Mouse (Mus musculus): ENCODE results near the gene Sdhb. TPM values are rescaled to one million over a fixed set of nuclear protein-coding genes. Genes with fewer than 3 reads are reported as not detected.
A peak's percentile ranks its signal among the peaks of the same experiment; 100 is the strongest.

Sdhb gene
- polyA plus RNA-seq (2014; fragmentation: Nextera tagmentation; extraction: Ambion mirVana): 457 and 488 TPM in 2 replicates

GRCm38 (mm10) chr4:140960781-140961466, at the start of gene Sdhb:
Gene Sdhb (plus strand): TSS chr4:140961203.
- Histone ChIP-seq H3K9me3 (ENCODE audit: control insufficient read depth, low read length) (no peaks in the 10 kb centered on the region), H3K4me2 (ENCODE audit: low read length) (peak within 1 kb of the TSS; percentile 95), H3K4me1 (replicated peaks; ENCODE audit: control insufficient read depth, insufficient read depth, low read length) (peaks cover 22% of the 10 kb centered on the region), H3K27ac (ENCODE audit: low read depth) (peak within 1 kb of the TSS; percentile 77), H3K9ac (ENCODE audit: low read length) (peak within 1 kb of the TSS; percentile 75), H3K4me3 (ENCODE audit: low read depth, low read length) (peak within 1 kb of the TSS; percentile 70), H3K27me3 (replicated peaks; ENCODE audit: control insufficient read depth, insufficient read depth, low read length) (peaks cover 4% of the 10 kb centered on the region; the same call in 1 of the 2 replicates), H3K36me3 (ENCODE audit: control insufficient read depth, insufficient read depth, low read length) (peaks cover 6% of the 10 kb centered on the region; the same call in 1 of the 2 replicates)
- 3% methylated on average over 37 of the region's 37 CpGs for WGBS
- peak; percentile 94 for DNase-seq (ENCODE audit: low spot score)
- ATAC-seq (replicated peaks; ENCODE audit: low FRiP score, low TSS enrichment, low read depth): peak; percentile 97

DNA sequence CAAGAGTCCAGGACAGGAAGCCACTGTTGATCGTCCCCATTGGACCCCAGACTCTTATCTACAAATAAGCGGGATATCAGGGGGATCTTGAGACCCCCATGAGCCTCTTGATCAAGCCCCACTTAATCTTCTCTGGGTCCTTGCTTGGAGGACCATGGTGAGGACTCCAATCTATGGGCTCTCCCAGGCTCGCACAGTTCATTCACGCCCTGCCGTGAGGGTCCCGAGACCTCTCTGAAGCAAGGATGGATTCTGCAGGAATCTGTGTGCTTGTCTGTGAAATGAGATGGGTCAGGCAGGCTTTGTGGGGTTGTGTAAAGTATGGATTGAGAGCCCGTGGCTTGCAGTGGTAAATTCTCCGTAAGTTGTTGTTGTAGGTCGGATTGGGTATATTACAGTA, 49.6 kb upstream of the Sdhb start:
- WGBS: 89% methylated on average over 9 of the region's 9 CpGs
- Histone ChIP-seq H3K36me3 (ENCODE audit: control insufficient read depth, insufficient read depth, low read length) (no peaks in the 10 kb centered on the region), H3K27ac (ENCODE audit: low read depth) (no peak overlapping the region), H3K4me1 (replicated peaks; ENCODE audit: control insufficient read depth, insufficient read depth, low read length) (no peaks in the 10 kb centered on the region), H3K27me3 (replicated peaks; ENCODE audit: control insufficient read depth, insufficient read depth, low read length) (peaks cover 15% of the 10 kb centered on the region), H3K4me2 (ENCODE audit: low read length) (no peak overlapping the region), H3K9me3 (ENCODE audit: control insufficient read depth, low read length) (no peaks in the 10 kb centered on the region), H3K9ac (ENCODE audit: low read length) (no peak overlapping the region), H3K4me3 (ENCODE audit: low read depth, low read length) (no peak overlapping the region)
- DNase-seq (ENCODE audit: low spot score) (peak; percentile 48), ATAC-seq (replicated peaks; ENCODE audit: low FRiP score, low TSS enrichment, low read depth) (no peak)

DNA sequence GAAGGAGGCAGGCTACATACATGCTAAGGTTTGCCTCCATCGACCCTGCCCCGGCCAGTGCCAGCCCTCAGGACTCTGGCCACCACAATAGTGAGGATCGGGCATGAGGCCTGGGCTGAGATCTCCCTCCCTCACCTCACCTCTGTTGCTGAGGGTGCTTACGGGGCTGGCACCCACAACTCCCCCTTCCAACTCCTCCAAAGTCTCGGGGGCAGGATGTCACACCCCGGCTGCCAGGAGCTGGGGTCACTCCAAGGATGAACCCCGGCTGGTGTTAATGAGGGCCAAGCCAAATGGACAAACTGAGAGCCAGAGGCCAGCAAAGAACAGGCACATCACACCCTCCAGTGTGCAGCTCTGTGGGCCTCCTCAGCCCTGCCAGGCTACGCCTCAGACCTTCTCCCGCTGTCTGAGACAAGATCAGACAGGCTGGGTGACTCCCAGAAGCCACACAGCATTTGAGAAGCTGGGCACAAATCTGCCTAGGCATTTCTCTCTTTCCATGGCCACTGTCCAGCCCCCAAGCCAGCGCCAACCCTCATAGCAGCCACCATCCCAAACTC, 48.7 kb upstream of the Sdhb start:
- WGBS: 83% methylated on average over 10 of the region's 10 CpGs
- no peak overlapping the region for H3K4me2 ChIP-seq (ENCODE audit: low read length)
- H3K9ac ChIP-seq (ENCODE audit: low read length): no peak overlapping the region
- H3K27me3 ChIP-seq (replicated peaks; ENCODE audit: control insufficient read depth, insufficient read depth, low read length): peaks cover 10% of the 10 kb centered on the region
- no peak overlapping the region for H3K27ac ChIP-seq (ENCODE audit: low read depth)
- DNase-seq (ENCODE audit: low spot score) (peak; percentile 39), ATAC-seq (replicated peaks; ENCODE audit: low FRiP score, low TSS enrichment, low read depth) (no peak)
- no peak overlapping the region for H3K4me3 ChIP-seq (ENCODE audit: low read depth, low read length)
- H3K36me3 ChIP-seq (ENCODE audit: control insufficient read depth, insufficient read depth, low read length): no peaks in the 10 kb centered on the region
- H3K4me1 ChIP-seq (replicated peaks; ENCODE audit: control insufficient read depth, insufficient read depth, low read length): no peaks in the 10 kb centered on the region
- H3K9me3 ChIP-seq (ENCODE audit: control insufficient read depth, low read length): no peaks in the 10 kb centered on the region

- no peak for ATAC-seq (replicated peaks; ENCODE audit: low FRiP score, low TSS enrichment, low read depth)
- WGBS: 91% methylated on average over 9 of the region's 9 CpGs
- DNase-seq (ENCODE audit: low spot score): no peak
These were observed 47.4 kb upstream of the Sdhb start for GRCm38 (mm10) chr4:140913565-140913964.

GRCm38 (mm10) chr4:140914731-140915131, 46.3 kb upstream of the Sdhb start:
- Histone ChIP-seq H3K4me3 (ENCODE audit: low read depth, low read length) (no peak overlapping the region), H3K9me3 (ENCODE audit: control insufficient read depth, low read length) (no peaks in the 10 kb centered on the region), H3K27me3 (replicated peaks; ENCODE audit: control insufficient read depth, insufficient read depth, low read length) (no peaks in the 10 kb centered on the region), H3K36me3 (ENCODE audit: control insufficient read depth, insufficient read depth, low read length) (no peaks in the 10 kb centered on the region), H3K9ac (ENCODE audit: low read length) (no peak overlapping the region), H3K27ac (ENCODE audit: low read depth) (no peak overlapping the region), H3K4me2 (ENCODE audit: low read length) (no peak overlapping the region), H3K4me1 (replicated peaks; ENCODE audit: control insufficient read depth, insufficient read depth, low read length) (no peaks in the 10 kb centered on the region; the same call in 1 of the 2 replicates)
- ATAC-seq (replicated peaks; ENCODE audit: low FRiP score, low TSS enrichment, low read depth) (no peak), DNase-seq (ENCODE audit: low spot score) (peak; percentile 55)
- 60% methylated on average over 6 of the region's 6 CpGs for WGBS

More at GRCm38 (mm10) chr4:140913565-140913964, 47.4 kb upstream of the Sdhb start:
- Histone ChIP-seq H3K27me3 (replicated peaks; ENCODE audit: control insufficient read depth, insufficient read depth, low read length) (peaks cover 6% of the 10 kb centered on the region; the same call in 1 of the 2 replicates), H3K4me3 (ENCODE audit: low read depth, low read length) (no peak overlapping the region), H3K9me3 (ENCODE audit: control insufficient read depth, low read length) (no peaks in the 10 kb centered on the region), H3K36me3 (ENCODE audit: control insufficient read depth, insufficient read depth, low read length) (no peaks in the 10 kb centered on the region), H3K27ac (ENCODE audit: low read depth) (no peak overlapping the region), H3K4me1 (replicated peaks; ENCODE audit: control insufficient read depth, insufficient read depth, low read length) (no peaks in the 10 kb centered on the region), H3K4me2 (ENCODE audit: low read length) (no peak overlapping the region), H3K9ac (ENCODE audit: low read length) (no peak overlapping the region)

GRCm38 (mm10) chr4:140915235-140915634, 45.8 kb upstream of the Sdhb start:
- H3K9me3 ChIP-seq (ENCODE audit: control insufficient read depth, low read length): no peaks in the 10 kb centered on the region
- H3K4me1 ChIP-seq (replicated peaks; ENCODE audit: control insufficient read depth, insufficient read depth, low read length): no peaks in the 10 kb centered on the region; the same call in 1 of the 2 replicates
- no peaks in the 10 kb centered on the region for H3K27me3 ChIP-seq (replicated peaks; ENCODE audit: control insufficient read depth, insufficient read depth, low read length)
- ATAC-seq (replicated peaks; ENCODE audit: low FRiP score, low TSS enrichment, low read depth): no peak
- H3K9ac ChIP-seq (ENCODE audit: low read length): no peak overlapping the region
- H3K4me3 ChIP-seq (ENCODE audit: low read depth, low read length): no peak overlapping the region
- H3K4me2 ChIP-seq (ENCODE audit: low read length): no peak overlapping the region
- no peaks in the 10 kb centered on the region for H3K36me3 ChIP-seq (ENCODE audit: control insufficient read depth, insufficient read depth, low read length)
- 70% methylated on average over 3 of the region's 3 CpGs for WGBS
- H3K27ac ChIP-seq (ENCODE audit: low read depth): no peak overlapping the region
- peak; percentile 50 for DNase-seq (ENCODE audit: low spot score)

DNA sequence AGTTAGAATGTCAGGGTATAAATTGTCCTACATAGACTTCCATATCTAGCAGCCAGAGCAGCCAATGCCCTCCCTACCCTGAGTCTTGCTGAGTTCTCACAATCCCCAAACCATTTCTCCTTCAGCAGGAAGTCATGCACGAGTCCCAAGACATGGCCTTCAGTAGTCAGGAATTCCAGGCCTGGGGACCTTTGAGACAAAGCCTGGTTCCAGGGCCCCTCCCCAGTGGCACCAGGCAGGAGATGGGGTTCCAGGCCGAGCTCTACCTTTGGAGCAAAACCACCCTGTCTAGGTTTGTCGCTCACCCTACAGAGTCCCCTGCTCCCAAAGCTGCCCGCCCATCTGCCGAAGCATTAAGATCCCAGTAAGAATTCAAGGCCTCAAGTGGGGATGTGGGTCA, 44.7 kb upstream of the Sdhb start:
- Histone ChIP-seq H3K9ac (ENCODE audit: low read length) (no peak overlapping the region), H3K4me3 (ENCODE audit: low read depth, low read length) (no peak overlapping the region), H3K4me2 (ENCODE audit: low read length) (no peak overlapping the region), H3K27me3 (replicated peaks; ENCODE audit: control insufficient read depth, insufficient read depth, low read length) (no peaks in the 10 kb centered on the region), H3K36me3 (ENCODE audit: control insufficient read depth, insufficient read depth, low read length) (no peaks in the 10 kb centered on the region), H3K9me3 (ENCODE audit: control insufficient read depth, low read length) (no peaks in the 10 kb centered on the region), H3K4me1 (replicated peaks; ENCODE audit: control insufficient read depth, insufficient read depth, low read length) (no peaks in the 10 kb centered on the region; the same call in 1 of the 2 replicates), H3K27ac (ENCODE audit: low read depth) (no peak overlapping the region)
- no peak for ATAC-seq (replicated peaks; ENCODE audit: low FRiP score, low TSS enrichment, low read depth)
- peak; percentile 47 for DNase-seq (ENCODE audit: low spot score)
- 91% methylated on average over 5 of the region's 5 CpGs for WGBS

GRCm38 (mm10) chr4:140917451-140917850, 43.6 kb upstream of the Sdhb start:
- 83% methylated on average over 9 of the region's 9 CpGs for WGBS
- H3K9me3 ChIP-seq (ENCODE audit: control insufficient read depth, low read length): no peaks in the 10 kb centered on the region

More at GRCm38 (mm10) chr4:140917451-140917850, 43.6 kb upstream of the Sdhb start:
- DNase-seq (ENCODE audit: low spot score) (peak; percentile 43), ATAC-seq (replicated peaks; ENCODE audit: low FRiP score, low TSS enrichment, low read depth) (no peak)
- H3K4me1 ChIP-seq (replicated peaks; ENCODE audit: control insufficient read depth, insufficient read depth, low read length): no peaks in the 10 kb centered on the region; the same call in 1 of the 2 replicates
- no peak overlapping the region for H3K27ac ChIP-seq (ENCODE audit: low read depth)
- no peak overlapping the region for H3K4me2 ChIP-seq (ENCODE audit: low read length)
- no peak overlapping the region for H3K4me3 ChIP-seq (ENCODE audit: low read depth, low read length)
- no peaks in the 10 kb centered on the region for H3K36me3 ChIP-seq (ENCODE audit: control insufficient read depth, insufficient read depth, low read length)
- H3K9ac ChIP-seq (ENCODE audit: low read length): no peak overlapping the region
- no peaks in the 10 kb centered on the region for H3K27me3 ChIP-seq (replicated peaks; ENCODE audit: control insufficient read depth, insufficient read depth, low read length)
